Mouse (Mus musculus) lung, postnatal 0 days (tissue): ENCODE measurements at regions not wholly inside any gene's neighbourhood (a gene's known extent, or its start where the extent isn't known, plus 50 kb on each side); places are given as distances from the start of the nearest gene placed in this dataset.

ENCODE experiments used
- CTCF ChIP-seq: IDR thresholded peaks from 2 replicates; pipeline ENCODE4 v1.5.1; 2016; ENCODE audit warnings: antibody characterized with exemption, mild to moderate bottlenecking
- EP300 ChIP-seq: IDR thresholded peaks from 2 replicates; pipeline ENCODE4 v1.6.1; 2016; ENCODE audit warnings: antibody characterized with exemption, mild to moderate bottlenecking, control low read depth

DNA sequence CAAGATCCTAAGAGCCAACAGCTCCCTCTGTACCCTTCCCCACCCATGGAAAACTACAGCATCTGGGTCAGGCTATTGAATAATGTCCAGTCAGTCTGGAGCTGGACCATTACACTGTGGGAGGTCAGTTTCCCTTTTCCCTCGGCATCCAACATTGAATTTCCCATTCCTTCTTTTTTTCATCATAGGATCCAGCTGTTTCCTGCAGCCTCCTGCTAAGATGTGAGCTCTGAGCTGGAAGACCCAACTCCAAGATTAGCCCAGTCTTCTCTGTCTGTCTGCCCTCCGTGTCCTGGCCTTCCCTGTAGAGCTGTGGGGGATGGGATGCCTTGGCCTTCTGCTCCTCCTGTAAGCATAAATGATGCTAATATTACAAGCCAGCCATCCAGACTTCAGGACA lies 138.8 kb downstream of the Nuak1 start:
- TF ChIP-seq CTCF (no peak), EP300 (no peak)
